Mouse (Mus musculus) adipocyte (in vitro differentiated cells): ENCODE measurements around the gene Tle4.

Experiments
- DNase-seq: peaks from one replicate; pipeline ENCODE4 v3.0.0-alpha.2; 2016; ENCODE audit warnings: low spot score

The Tle4 gene

GRCm38 (mm10) chr19:14466020-14466419 is 131.8 kb downstream of the Tle4 start:
- no peak for DNase-seq

- DNase-seq, result no peak
Measured at GRCm38 (mm10) chr19:14463281-14464079, 134.4 kb downstream of the Tle4 start.

- DNase-seq, result no peak
Measured at GRCm38 (mm10) chr19:14453486-14453885, 144.4 kb downstream of the Tle4 start.

- no peak for DNase-seq
Measured at GRCm38 (mm10) chr19:14451329-14451728, 146.5 kb downstream of the Tle4 start.

- peak; percentile 26 for DNase-seq
Measured at GRCm38 (mm10) chr19:14449738-14450137, 148.1 kb downstream of the Tle4 start.

GRCm38 (mm10) chr19:14448586-14448985 is 149.3 kb downstream of the Tle4 start:
- DNase-seq, result no peak

GRCm38 (mm10) chr19:14447474-14447873 is 150.4 kb downstream of the Tle4 start:
- peak; percentile 7 for DNase-seq

- no peak for DNase-seq
Measured at GRCm38 (mm10) chr19:14441861-14442260, 156.0 kb downstream of the Tle4 start.

- no peak for DNase-seq
Measured at GRCm38 (mm10) chr19:14437226-14437625, 160.6 kb downstream of the Tle4 start.

GRCm38 (mm10) chr19:14436567-14436966 is 161.3 kb downstream of the Tle4 start:
- no peak for DNase-seq

- no peak for DNase-seq
Measured at GRCm38 (mm10) chr19:14435681-14436376, 162.0 kb downstream of the Tle4 start.

- DNase-seq, result no peak
Measured at GRCm38 (mm10) chr19:14433900-14434299, 164.0 kb downstream of the Tle4 start.

- DNase-seq, result no peak
Measured at GRCm38 (mm10) chr19:14432436-14432835, 165.4 kb downstream of the Tle4 start.

GRCm38 (mm10) chr19:14426920-14427319 is 170.9 kb downstream of the Tle4 start:
- DNase-seq, result no peak

- DNase-seq, result no peak
Measured at GRCm38 (mm10) chr19:14426244-14426868, 171.5 kb downstream of the Tle4 start.

GRCm38 (mm10) chr19:14425122-14425521 is 172.7 kb downstream of the Tle4 start:
- no peak for DNase-seq

GRCm38 (mm10) chr19:14424016-14424964 is 173.6 kb downstream of the Tle4 start:
- DNase-seq, result no peak

GRCm38 (mm10) chr19:14421691-14422090 is 176.2 kb downstream of the Tle4 start:
- no peak for DNase-seq

- DNase-seq, result no peak
Measured at GRCm38 (mm10) chr19:14419886-14420285, 178.0 kb downstream of the Tle4 start.

- peak; percentile 18 for DNase-seq
Measured at GRCm38 (mm10) chr19:14416845-14417244, 181.0 kb downstream of the Tle4 start.

GRCm38 (mm10) chr19:14415996-14416395 is 181.9 kb downstream of the Tle4 start:
- no peak for DNase-seq

GRCm38 (mm10) chr19:14414957-14415356 is 182.9 kb downstream of the Tle4 start:
- no peak for DNase-seq
